Mouse (Mus musculus) neural tube, embryonic 14.5 days (tissue): ENCODE measurements around the gene Samt1. TPM values are rescaled to one million over a fixed set of nuclear protein-coding genes. Genes with fewer than 3 reads are reported as not detected.
A peak's percentile ranks its signal among the peaks of the same experiment; 100 is the strongest.
"Not testable (repeated sequence)": the region's sequence is repeated elsewhere in the genome, so short reads cannot be mapped to it uniquely, and the experiment has no call there.

Source experiments
- ATAC-seq: fragments of 200-750 bp; cut with Nextera tagmentation; 2 replicates; pipeline ENCODE4 v1.8.0; 2017; ENCODE audit warnings: low read depth, mild to moderate bottlenecking, moderate TSS enrichment, moderate library complexity
- H3K27ac ChIP-seq: fragments of 300-500 bp; sonication (generic); 2 replicates; pipeline ENCODE4 v1.5.1; 2014; ENCODE audit warnings: low read depth, mild to moderate bottlenecking, control low read depth, low read length, moderate library complexity, mixed read lengths
- H3K27me3 ChIP-seq: fragments of 300-500 bp; sonication (generic); 2 replicates; pipeline ENCODE4 v1.6.1; 2014; ENCODE audit warnings: low read length; ENCODE audit not compliant: control insufficient read depth, insufficient read depth
- H3K36me3 ChIP-seq: fragments of 300-500 bp; sonication (generic); 2 replicates; pipeline ENCODE4 v1.6.1; 2014; ENCODE audit warnings: low read length, mixed read lengths; ENCODE audit not compliant: control insufficient read depth, insufficient read depth
- H3K4me1 ChIP-seq: fragments of 300-500 bp; sonication (generic); 2 replicates; pipeline ENCODE4 v1.6.1; 2014; ENCODE audit warnings: low read length; ENCODE audit not compliant: control insufficient read depth, insufficient read depth
- H3K4me2 ChIP-seq: fragments of 300-500 bp; sonication (generic); 2 replicates; pipeline ENCODE4 v1.6.1; 2014; ENCODE audit warnings: mild to moderate bottlenecking, low read depth, low read length, control low read depth
- H3K4me3 ChIP-seq: fragments of 300-500 bp; sonication (generic); 2 replicates; pipeline ENCODE4 v1.5.1; 2014; ENCODE audit warnings: low read depth, low read length, control low read depth, mixed read lengths
- H3K9ac ChIP-seq: fragments of 300-500 bp; sonication (generic); replicated peaks from 2 replicates; pipeline ENCODE4 v1.6.1; 2014; ENCODE audit warnings: low read depth, mild to moderate bottlenecking, control low read depth, low read length, mixed read lengths
- H3K9me3 ChIP-seq: fragments of 300-500 bp; sonication (generic); 2 replicates; pipeline ENCODE4 v1.6.1; 2016; ENCODE audit warnings: low read length; ENCODE audit not compliant: control insufficient read depth
- WGBS: fragments of 180-500 bp; shearing (Covaris S2); extraction: QIAGEN DNeasy Blood & Tissue Kit; methylation state at CpG from one replicate; pipeline ENCODE4 v1.1.7; 2014; 5-methylcytosine and 5-hydroxymethylcytosine counted together
- polyA plus RNA-seq: library from polyadenylated mRNA; unstranded; fragments of >200 nt; fragmentation: Nextera tagmentation; extraction: Ambion mirVana; gene quantifications from 2 replicates; pipeline ENCODE4 v1.2.1, GENCODE M21; 2014

The Samt1 gene
- polyA plus RNA-seq = not detected in 2 replicates

- not testable (repeated sequence) for H3K9ac ChIP-seq, H3K4me2 ChIP-seq, H3K36me3 ChIP-seq, H3K27ac ChIP-seq, H3K27me3 ChIP-seq, H3K4me1 ChIP-seq, H3K9me3 ChIP-seq, H3K4me3 ChIP-seq, ATAC-seq
Observed at GRCm38 (mm10) chrX:154012540-154012939, at the start of gene Samt1. Gene Samt1, minus strand, starts transcription at chrX:154012640.

- H3K4me2 ChIP-seq, H3K27me3 ChIP-seq, H3K9ac ChIP-seq, H3K9me3 ChIP-seq, H3K36me3 ChIP-seq, ATAC-seq, H3K27ac ChIP-seq, H3K4me1 ChIP-seq, H3K4me3 ChIP-seq: not testable (repeated sequence)
Observed at GRCm38 (mm10) chrX:154054939-154055338, 42.5 kb upstream of the Samt1 start, which contains the start of gene Gm10057. Gene Gm10057, minus strand, starts transcription at chrX:154055039.

- H3K9ac ChIP-seq, H3K36me3 ChIP-seq, H3K4me3 ChIP-seq: not testable (repeated sequence)
Observed at GRCm38 (mm10) chrX:154033727-154034126, 21.3 kb upstream of the Samt1 start, which contains the start of gene 4921511M17Rik. Gene 4921511M17Rik, minus strand, starts transcription at chrX:154033827.

GRCm38 (mm10) chrX:153976914-153977313 lies 35.5 kb downstream of the Samt1 start:
- H3K4me3 ChIP-seq, H3K9ac ChIP-seq, H3K9me3 ChIP-seq, H3K4me2 ChIP-seq, H3K36me3 ChIP-seq, H3K4me1 ChIP-seq, ATAC-seq, H3K27ac ChIP-seq, H3K27me3 ChIP-seq: not testable (repeated sequence)
- no CpG with 5 or more reads among the region's 2 CpGs for WGBS

More at GRCm38 (mm10) chrX:154033727-154034126, 21.3 kb upstream of the Samt1 start, which contains the start of gene 4921511M17Rik:
- H3K27me3 ChIP-seq, H3K4me2 ChIP-seq, H3K27ac ChIP-seq, H3K4me1 ChIP-seq, H3K9me3 ChIP-seq, ATAC-seq: not testable (repeated sequence)

GRCm38 (mm10) chrX:153976467-153976866 lies 36.0 kb downstream of the Samt1 start:
- H3K9ac ChIP-seq, H3K4me3 ChIP-seq, H3K4me1 ChIP-seq, H3K9me3 ChIP-seq, H3K36me3 ChIP-seq, ATAC-seq, H3K4me2 ChIP-seq, H3K27me3 ChIP-seq, H3K27ac ChIP-seq: not testable (repeated sequence)
- 23% methylated on average over 4 of the region's 4 CpGs for WGBS

GRCm38 (mm10) chrX:153974450-153974849 lies 38.0 kb downstream of the Samt1 start:
- 38% methylated on average over 2 of the region's 2 CpGs for WGBS
- no peaks in the 10 kb centered on the region for H3K27me3 ChIP-seq
- 0 out of 2 replicates have a peak, but pooled peaks have one; percentile 32 for ATAC-seq

GRCm38 (mm10) chrX:153952866-153953265 lies 59.6 kb downstream of the Samt1 start:
- H3K4me1 ChIP-seq, H3K27me3 ChIP-seq, H3K4me3 ChIP-seq, H3K27ac ChIP-seq, ATAC-seq, H3K9ac ChIP-seq, H3K4me2 ChIP-seq, H3K9me3 ChIP-seq, H3K36me3 ChIP-seq: not testable (repeated sequence)
- WGBS = no CpG with 5 or more reads among the region's 2 CpGs

More at GRCm38 (mm10) chrX:153974450-153974849, 38.0 kb downstream of the Samt1 start:
- no peaks in the 10 kb centered on the region for H3K4me1 ChIP-seq
- H3K4me3 ChIP-seq = no peak overlapping the region
- no peak overlapping the region for H3K4me2 ChIP-seq
- no peak overlapping the region for H3K9ac ChIP-seq
- H3K9me3 ChIP-seq = no peaks in the 10 kb centered on the region
- H3K27ac ChIP-seq = no peak overlapping the region
- no peaks in the 10 kb centered on the region for H3K36me3 ChIP-seq

Other genes with a start within 250 kb of the Samt1 start
- 23.4 and 27.5 TPM in 2 replicates for gene Spin2c, start 180.4 kb downstream of the Samt1 start, polyA plus RNA-seq
- gene 4921511M17Rik, start 21.2 kb upstream of the Samt1 start, polyA plus RNA-seq = not detected in 2 replicates
- gene Gm10057, start 42.4 kb upstream of the Samt1 start, polyA plus RNA-seq = not detected in 2 replicates
- gene Gm15140, start 108.0 kb upstream of the Samt1 start, polyA plus RNA-seq = not detected in 2 replicates